Mouse (Mus musculus) neural tube, embryonic 13.5 days (tissue): ENCODE data around the gene Zmpste24. TPM values are rescaled to one million over a fixed set of nuclear protein-coding genes. Genes with fewer than 3 reads are reported as not detected.

Source experiments
- ATAC-seq: fragments of 200-750 bp; cut with Nextera tagmentation; 2 replicates; pipeline ENCODE4 v1.8.0; 2017; ENCODE audit warnings: low read depth, mild to moderate bottlenecking, moderate TSS enrichment, moderate library complexity
- H3K27ac ChIP-seq: fragments of 300-500 bp; sonication (generic); replicated peaks from 2 replicates; pipeline ENCODE4 v1.5.1; 2015; ENCODE audit warnings: moderate library complexity, mild to moderate bottlenecking, inconsistent platforms
- H3K27me3 ChIP-seq: fragments of 300-500 bp; sonication (generic); 2 replicates; pipeline ENCODE4 v1.6.1; 2015; ENCODE audit warnings: mild to moderate bottlenecking, inconsistent platforms
- H3K36me3 ChIP-seq: fragments of 300-500 bp; sonication (generic); 2 replicates; pipeline ENCODE4 v1.6.1; 2015; ENCODE audit warnings: mild to moderate bottlenecking, inconsistent platforms
- H3K4me1 ChIP-seq: fragments of 300-500 bp; sonication (generic); replicated peaks from 2 replicates; pipeline ENCODE4 v1.6.1; 2015; ENCODE audit warnings: inconsistent platforms
- H3K4me2 ChIP-seq: fragments of 300-500 bp; sonication (generic); 2 replicates; pipeline ENCODE4 v1.6.1; 2015; ENCODE audit warnings: inconsistent platforms, mild to moderate bottlenecking, moderate library complexity
- H3K4me3 ChIP-seq: fragments of 300-500 bp; sonication (generic); 2 replicates; pipeline ENCODE4 v1.5.1; 2015; ENCODE audit warnings: mild to moderate bottlenecking, inconsistent platforms
- H3K9ac ChIP-seq: fragments of 300-500 bp; sonication (generic); 2 replicates; pipeline ENCODE4 v1.6.1; 2015; ENCODE audit warnings: moderate library complexity, mild to moderate bottlenecking, inconsistent platforms
- H3K9me3 ChIP-seq: fragments of 300-500 bp; sonication (generic); 2 replicates; pipeline ENCODE4 v1.6.1; 2016; ENCODE audit warnings: inconsistent platforms
- WGBS: fragments of 180-500 bp; shearing (Covaris S2); methylation state at CpG from one replicate; pipeline ENCODE4 v1.1.7; 2015; 5-methylcytosine and 5-hydroxymethylcytosine counted together
- polyA plus RNA-seq: library from polyadenylated mRNA; unstranded; fragments of >200 nt; fragmentation: Nextera tagmentation; extraction: Ambion mirVana; gene quantifications from 2 replicates; pipeline ENCODE4 v1.2.1, GENCODE M21; 2015

Zmpste24 gene
- polyA plus RNA-seq, 1 experiment from 2014 or later: 28.3 TPM

GRCm38 (mm10) chr4:121056342-121056741 lies 41.7 kb downstream of the Zmpste24 start:
- no peak overlapping the region for H3K27ac ChIP-seq
- H3K9me3 ChIP-seq: no peaks in the 10 kb centered on the region
- H3K4me1 ChIP-seq: peaks cover 22% of the 10 kb centered on the region
- H3K36me3 ChIP-seq: peaks cover 28% of the 10 kb centered on the region
- no peak overlapping the region for H3K4me2 ChIP-seq
- H3K9ac ChIP-seq: no peak overlapping the region
- H3K4me3 ChIP-seq: no peak overlapping the region
- peaks cover 15% of the 10 kb centered on the region for H3K27me3 ChIP-seq
- whole genome bisulfite sequencing: 44% methylated on average over 3 of the region's 3 CpGs
- no peak for ATAC-seq

GRCm38 (mm10) chr4:121052454-121053323 lies 45.4 kb downstream of the Zmpste24 start:
- peak overlapping the region; percentile 55 for H3K9ac ChIP-seq
- no peaks in the 10 kb centered on the region for H3K9me3 ChIP-seq
- H3K36me3 ChIP-seq: no peaks in the 10 kb centered on the region
- peak; percentile 73 for ATAC-seq
- peaks cover 22% of the 10 kb centered on the region for H3K4me1 ChIP-seq
- H3K4me3 ChIP-seq: peak overlapping the region; percentile 26
- peak overlapping the region; percentile 49 for H3K4me2 ChIP-seq
- no peak overlapping the region for H3K27ac ChIP-seq
- peaks cover 15% of the 10 kb centered on the region for H3K27me3 ChIP-seq
- WGBS: 10% methylated on average over 35 of the region's 35 CpGs

- Histone ChIP-seq H3K4me2 (peak overlapping the region; percentile 49; the same call in 1 of the 2 replicates), H3K4me1 (peaks cover 22% of the 10 kb centered on the region), H3K9me3 (no peaks in the 10 kb centered on the region), H3K27ac (0 out of 2 replicates have a peak overlapping the region, but pooled peaks have one; percentile 30), H3K9ac (peak overlapping the region; percentile 55; the same call in 1 of the 2 replicates), H3K27me3 (peaks cover 15% of the 10 kb centered on the region), H3K36me3 (no peaks in the 10 kb centered on the region), H3K4me3 (no peak overlapping the region)
- 8% methylated on average over 4 of the region's 4 CpGs for WGBS
- ATAC-seq: peak; percentile 24; the same call in 1 of the 2 replicates
Measured at GRCm38 (mm10) chr4:121051863-121052262, 46.2 kb downstream of the Zmpste24 start.

DNA sequence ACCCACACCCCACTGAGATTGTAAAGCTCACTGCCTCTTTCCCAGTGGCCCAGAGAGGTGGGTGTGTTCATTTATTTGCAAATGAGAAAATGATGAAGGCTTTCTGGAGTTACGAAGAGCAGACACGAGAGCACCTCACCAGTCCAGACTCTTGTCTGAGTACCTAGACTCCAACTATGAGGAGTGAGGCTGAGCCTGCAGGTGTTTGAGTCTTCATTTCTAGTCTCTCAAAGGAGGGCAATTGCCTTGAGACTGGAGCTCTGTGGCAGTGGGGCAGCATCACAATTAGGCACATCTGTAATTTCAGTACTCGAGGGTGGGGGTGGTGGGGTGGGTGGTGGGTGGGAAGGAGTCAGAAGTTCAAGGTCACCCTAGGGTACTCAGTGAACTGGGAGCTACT lies 55.1 kb downstream of the Zmpste24 start:
- peaks cover 23% of the 10 kb centered on the region for H3K27me3 ChIP-seq
- ATAC-seq: no peak
- H3K9me3 ChIP-seq: no peaks in the 10 kb centered on the region
- no peak overlapping the region for H3K4me3 ChIP-seq
- 0 out of 2 replicates have a peak, but pooled peaks cover 3% of the 10 kb centered on the region for H3K36me3 ChIP-seq
- peaks cover 42% of the 10 kb centered on the region for H3K4me1 ChIP-seq
- H3K9ac ChIP-seq: no peak overlapping the region
- H3K27ac ChIP-seq: peak overlapping the region; percentile 88; the same call in 1 of the 2 replicates
- no peak overlapping the region for H3K4me2 ChIP-seq
- WGBS: 50% methylated on average over 3 of the region's 3 CpGs

DNA sequence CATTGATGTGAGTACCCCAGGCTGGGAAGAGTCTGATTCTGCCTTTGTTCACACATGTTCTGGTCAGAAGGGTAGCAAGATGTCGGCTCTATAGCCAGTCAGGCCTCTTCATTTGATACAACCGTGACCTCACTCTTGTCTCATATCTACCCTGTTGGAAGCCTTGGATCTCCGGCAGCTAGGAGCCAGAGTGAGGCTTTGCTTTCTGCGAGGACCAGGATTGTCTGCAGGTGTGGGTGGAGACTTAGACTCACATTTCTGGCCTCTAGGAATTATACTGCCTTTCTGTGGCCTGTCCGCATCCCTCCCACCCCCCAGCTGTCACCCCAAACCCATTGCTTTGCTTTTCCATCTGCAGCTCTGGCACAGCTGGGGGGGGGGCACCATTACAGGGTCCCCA lies 55.6 kb downstream of the Zmpste24 start:
- no peak overlapping the region for H3K9ac ChIP-seq
- H3K4me1 ChIP-seq: peaks cover 42% of the 10 kb centered on the region
- H3K9me3 ChIP-seq: no peaks in the 10 kb centered on the region
- 0 out of 2 replicates have a peak, but pooled peaks cover 3% of the 10 kb centered on the region for H3K36me3 ChIP-seq
- H3K4me2 ChIP-seq: no peak overlapping the region
- H3K27ac ChIP-seq: peak overlapping the region; percentile 88; the same call in 1 of the 2 replicates
- no peak overlapping the region for H3K4me3 ChIP-seq
- WGBS: 45% methylated on average over 5 of the region's 5 CpGs
- H3K27me3 ChIP-seq: peaks cover 25% of the 10 kb centered on the region
- no peak for ATAC-seq

DNA sequence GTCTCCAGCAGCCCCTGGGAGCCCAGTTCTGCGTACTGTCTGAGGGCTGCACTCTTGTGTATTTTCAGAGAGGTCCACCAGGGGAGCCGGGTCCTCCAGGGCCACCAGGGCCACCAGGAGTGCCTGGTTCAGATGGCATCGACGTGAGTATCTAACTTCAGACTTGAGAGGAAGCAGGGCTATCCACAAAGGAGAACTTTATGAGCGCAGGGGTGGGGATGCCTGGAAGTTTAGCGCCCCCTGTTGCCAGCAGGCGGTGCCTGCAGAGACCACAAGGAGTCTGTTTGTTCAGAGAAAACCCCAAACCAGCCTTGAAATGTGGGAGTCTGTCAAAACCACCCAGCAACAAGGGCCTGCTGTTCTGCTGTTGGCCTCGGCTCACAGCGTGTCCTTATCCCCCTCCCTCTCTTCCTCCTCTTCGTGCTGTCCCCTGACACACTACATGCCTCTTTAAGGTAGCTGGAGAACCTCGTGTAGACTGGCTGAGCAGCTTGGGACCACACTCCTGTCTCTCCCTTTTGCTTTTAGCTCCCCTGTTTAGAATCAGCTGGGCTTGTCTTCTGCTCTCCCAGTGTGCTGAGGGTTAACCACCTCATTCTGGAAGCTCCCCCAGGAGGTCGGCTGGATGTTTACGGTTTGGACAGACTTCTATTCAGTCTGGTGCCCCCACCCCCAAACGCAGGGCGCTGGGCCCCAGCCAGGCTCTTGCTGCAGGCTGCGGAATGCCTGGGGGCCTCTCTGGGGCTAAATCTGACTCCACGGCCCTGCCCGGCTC lies 57.0 kb downstream of the Zmpste24 start:
- H3K9me3 ChIP-seq: no peaks in the 10 kb centered on the region
- 0 out of 2 replicates have a peak overlapping the region, but pooled peaks have one; percentile 2 for H3K9ac ChIP-seq
- H3K4me2 ChIP-seq: peak overlapping the region; percentile 65
- WGBS: 7% methylated on average over 18 of the region's 18 CpGs
- H3K27me3 ChIP-seq: peaks cover 25% of the 10 kb centered on the region
- peak overlapping the region; percentile 88 for H3K27ac ChIP-seq
- ATAC-seq: peak; percentile 68
- H3K4me3 ChIP-seq: peak overlapping the region; percentile 41; the same call in 1 of the 2 replicates
- 0 out of 2 replicates have a peak, but pooled peaks cover 3% of the 10 kb centered on the region for H3K36me3 ChIP-seq
- peaks cover 42% of the 10 kb centered on the region for H3K4me1 ChIP-seq

DNA sequence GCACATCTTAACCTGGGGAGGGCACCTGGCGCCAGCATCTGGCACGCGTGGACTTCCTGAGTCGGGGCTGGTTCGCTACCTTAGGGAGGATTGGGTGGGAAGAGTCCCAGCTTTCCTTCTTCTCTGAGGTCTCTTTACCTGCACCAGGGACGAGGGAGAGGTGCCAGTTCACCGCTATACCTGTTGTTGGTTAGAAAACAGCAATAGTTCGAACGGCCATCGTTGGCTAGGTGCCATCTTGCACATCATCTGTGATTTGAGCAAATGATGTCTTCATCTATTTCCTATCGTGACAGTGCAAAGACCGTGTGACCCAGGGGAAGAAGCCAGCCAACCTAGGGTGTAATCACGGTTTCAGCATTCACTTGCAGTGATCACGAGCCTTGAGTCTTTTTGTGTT lies 57.7 kb downstream of the Zmpste24 start:
- H3K4me3 ChIP-seq: peak overlapping the region; percentile 41
- H3K27me3 ChIP-seq: peaks cover 25% of the 10 kb centered on the region
- peak overlapping the region; percentile 88 for H3K27ac ChIP-seq
- peak overlapping the region; percentile 65 for H3K4me2 ChIP-seq
- ATAC-seq: 0 out of 2 replicates have a peak, but pooled peaks have one; percentile 9
- H3K36me3 ChIP-seq: 0 out of 2 replicates have a peak, but pooled peaks cover 3% of the 10 kb centered on the region
- no peaks in the 10 kb centered on the region for H3K9me3 ChIP-seq
- WGBS: 61% methylated on average over 14 of the region's 14 CpGs
- H3K9ac ChIP-seq: peak overlapping the region; percentile 70
- peaks cover 42% of the 10 kb centered on the region for H3K4me1 ChIP-seq

- peak within 1 kb of the TSS; percentile 88 for H3K27ac ChIP-seq
- WGBS: 4% methylated on average over 46 of the region's 46 CpGs
- H3K9ac ChIP-seq: peak within 1 kb of the TSS; percentile 70
- H3K4me3 ChIP-seq: peak within 1 kb of the TSS; percentile 41
- no peaks in the 10 kb centered on the region for H3K9me3 ChIP-seq
- H3K4me2 ChIP-seq: peak within 1 kb of the TSS; percentile 65
- 0 out of 2 replicates have a peak, but pooled peaks cover 3% of the 10 kb centered on the region for H3K36me3 ChIP-seq
- peak; percentile 25; the same call in 1 of the 2 replicates for ATAC-seq
- H3K4me1 ChIP-seq: peaks cover 42% of the 10 kb centered on the region
- peaks cover 25% of the 10 kb centered on the region for H3K27me3 ChIP-seq
Measured at GRCm38 (mm10) chr4:121039331-121040115, 58.5 kb downstream of the Zmpste24 start, which contains the start of gene Col9a2. Col9a2 (plus strand) TSS chr4:121039385.

DNA sequence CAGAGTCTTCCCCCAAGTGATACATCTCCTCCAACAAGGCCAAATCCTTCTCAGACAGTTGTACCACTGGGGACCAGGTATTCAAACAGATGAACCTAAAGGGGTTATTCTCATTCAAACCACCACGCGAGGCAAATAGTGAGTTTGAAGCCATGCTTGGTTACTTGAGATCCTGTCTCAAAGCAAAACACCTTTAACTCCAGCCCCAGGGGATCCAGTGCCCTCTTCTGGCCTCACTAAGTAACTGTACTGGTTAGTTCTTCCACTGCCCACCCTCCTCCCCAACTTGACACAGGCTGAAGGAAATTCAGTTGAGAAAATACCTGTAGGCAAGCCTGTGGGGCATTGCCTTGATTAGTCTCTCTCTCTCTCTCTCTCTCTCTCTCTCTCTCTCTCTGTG lies 65.0 kb downstream of the Zmpste24 start:
- H3K36me3 ChIP-seq: no peaks in the 10 kb centered on the region
- no peaks in the 10 kb centered on the region for H3K4me1 ChIP-seq
- no peak overlapping the region for H3K9ac ChIP-seq
- H3K4me2 ChIP-seq: no peak overlapping the region
- no peak overlapping the region for H3K4me3 ChIP-seq
- no peak overlapping the region for H3K27ac ChIP-seq
- 76% methylated on average over 2 of the region's 2 CpGs for WGBS
- no peaks in the 10 kb centered on the region for H3K9me3 ChIP-seq
- ATAC-seq: no peak
- peaks cover 3% of the 10 kb centered on the region for H3K27me3 ChIP-seq

DNA sequence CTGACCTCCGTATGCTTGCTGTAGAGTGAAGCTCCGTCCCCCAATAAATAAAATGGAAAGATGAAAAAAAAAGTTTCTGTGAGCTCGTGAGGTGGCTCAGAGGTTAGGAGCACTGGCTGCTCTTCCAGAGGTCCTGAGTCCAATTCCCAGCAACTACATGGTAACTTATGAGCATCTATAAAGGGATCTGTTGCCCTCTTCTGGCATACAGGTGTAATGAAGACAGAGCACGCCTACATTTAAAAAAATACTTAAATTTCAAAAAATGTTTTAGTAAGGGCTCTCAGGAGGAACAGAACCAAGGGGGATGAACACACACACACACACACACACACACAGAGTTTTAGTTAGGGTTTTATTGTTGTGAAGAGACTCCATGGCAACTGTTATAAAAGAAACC lies 66.6 kb downstream of the Zmpste24 start:
- no peak for ATAC-seq
- no peak overlapping the region for H3K9ac ChIP-seq
- WGBS: 59% methylated on average over 4 of the region's 4 CpGs
- no peaks in the 10 kb centered on the region for H3K36me3 ChIP-seq
- H3K4me1 ChIP-seq: no peaks in the 10 kb centered on the region
- H3K4me3 ChIP-seq: no peak overlapping the region
- no peak overlapping the region for H3K4me2 ChIP-seq
- H3K9me3 ChIP-seq: no peaks in the 10 kb centered on the region
- no peaks in the 10 kb centered on the region for H3K27me3 ChIP-seq
- H3K27ac ChIP-seq: no peak overlapping the region

- Histone ChIP-seq H3K4me3 (no peak overlapping the region), H3K4me1 (no peaks in the 10 kb centered on the region), H3K4me2 (no peak overlapping the region), H3K9ac (no peak overlapping the region), H3K36me3 (no peaks in the 10 kb centered on the region), H3K9me3 (no peaks in the 10 kb centered on the region), H3K27me3 (no peaks in the 10 kb centered on the region), H3K27ac (no peak overlapping the region)
- 81% methylated on average over 3 of the region's 3 CpGs for WGBS
- no peak for ATAC-seq
Measured at GRCm38 (mm10) chr4:121029632-121030031, 68.4 kb downstream of the Zmpste24 start.
